Mouse (Mus musculus): ENCODE data around the gene Ank2.

DNA sequence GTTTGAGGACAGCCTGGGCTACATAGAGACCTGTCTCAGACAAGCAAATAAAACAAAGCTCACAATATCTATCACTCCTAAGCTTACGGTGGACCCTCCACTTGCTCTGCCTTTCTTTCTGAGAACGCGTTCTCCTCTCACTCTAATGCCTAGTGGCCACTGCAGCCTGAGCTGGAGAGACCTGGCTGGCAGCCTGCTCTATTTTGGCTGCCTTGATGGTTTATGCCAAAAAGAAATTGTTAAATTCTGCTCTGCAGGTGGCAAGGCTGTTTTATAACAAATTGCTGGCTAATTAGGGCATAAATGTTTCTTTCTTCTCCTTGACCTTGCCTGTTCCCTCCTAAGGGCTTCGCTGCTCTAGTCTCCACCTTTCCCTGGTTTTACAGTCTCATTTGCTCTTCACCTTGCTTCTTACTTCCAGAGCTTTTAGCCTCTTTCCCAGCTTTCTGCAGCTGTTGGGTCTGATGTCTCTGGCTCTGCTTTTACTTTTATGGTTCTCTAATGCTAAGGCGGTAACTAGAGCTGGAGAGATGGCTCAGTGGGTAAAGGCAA lies 293.2 kb downstream of the Ank2 start:
- TF ChIP-seq CTCF (IDR thresholded peaks at IDR 0.05; ENCODE audit: low read depth, low read length) (no peak), POLR2A (IDR thresholded peaks at IDR 0.05; ENCODE audit: borderline replicate concordance, low read depth, low read length) (no peak)
